Mouse (Mus musculus): ENCODE data around the gene Myh14.

DNA sequence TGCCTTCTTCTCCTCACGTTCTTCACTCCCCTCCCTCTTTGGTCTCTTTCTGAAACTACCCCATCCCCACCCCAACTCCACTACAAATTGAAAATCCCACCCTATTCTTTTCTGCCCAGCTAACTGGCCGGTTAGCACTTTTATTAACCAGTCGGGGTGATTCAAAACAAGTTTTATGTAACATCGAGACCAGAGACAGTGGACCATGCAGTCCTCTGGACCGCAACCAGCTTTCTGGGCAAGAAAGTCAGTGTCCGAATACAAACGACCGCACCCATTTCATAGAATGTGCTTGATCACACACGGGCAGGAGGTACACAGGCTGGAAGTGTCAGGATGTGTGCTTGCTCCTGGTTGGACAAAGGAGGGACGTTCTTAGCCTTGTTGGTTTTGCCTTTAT lies 106.2 kb downstream of the Myh14 start:
- TF ChIP-seq CTCF (IDR thresholded peaks at IDR 0.05; ENCODE audit: borderline replicate concordance, control insufficient read depth, extremely low read depth, insufficient read depth, low read length, poor library complexity) = no peak
- no peak for TF ChIP-seq POLR2A (IDR thresholded peaks at IDR 0.05; ENCODE audit: control insufficient read depth, extremely low read depth, insufficient read depth, low read length, poor library complexity)

All from thymus, adult 2 months (tissue).